Mouse (Mus musculus): Measurements from ENCODE around the gene Rbl2.

- no peak for TF ChIP-seq CTCF (IDR thresholded peaks at IDR 0.05; ENCODE audit: extremely low read depth, insufficient read depth, insufficient read length, insufficient replicate concordance)
- no peak for TF ChIP-seq POLR2A (IDR thresholded peaks at IDR 0.05; ENCODE audit: low read depth, low read length)
These were observed 45.1 kb downstream of the Rbl2 start for GRCm38 (mm10) chr8:91114910-91115309.
